Mouse (Mus musculus) E14TG2a.4 (cell line): ENCODE measurements around the gene Asb3.
"Not testable (repeated sequence)": the region's sequence is repeated elsewhere in the genome, so short reads cannot be mapped to it uniquely, and the experiment has no call there.

ENCODE experiments used
- CTCF ChIP-seq: conservative IDR thresholded peaks from 2 replicates; pipeline ENCODE4 v1.5.1; 2014; ENCODE audit warnings: low read length
- NANOG ChIP-seq: IDR thresholded peaks from 2 replicates; pipeline ENCODE4 v1.6.1; 2014; ENCODE audit warnings: borderline replicate concordance, low read length, mixed read lengths

DNA sequence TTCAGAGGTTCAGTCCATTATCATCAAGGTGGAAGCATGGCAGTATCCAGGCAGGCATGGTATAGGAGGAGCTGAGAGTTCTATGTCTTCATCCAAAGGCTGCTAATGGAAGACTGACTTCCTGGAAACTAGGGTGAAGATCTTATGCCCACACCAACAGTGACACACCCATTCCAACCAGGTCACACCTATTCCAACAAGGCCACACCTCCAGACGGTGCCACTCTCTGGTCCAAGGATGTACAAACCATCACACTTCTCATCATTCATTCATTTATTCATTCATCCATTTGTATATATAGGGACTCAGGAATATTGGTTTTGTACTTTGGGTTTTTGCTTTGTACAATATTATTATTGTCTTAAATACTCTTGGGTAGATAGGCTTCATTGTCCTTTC, 124.5 kb downstream of the Asb3 start:
- not testable (repeated sequence) for TF ChIP-seq CTCF, NANOG
